Mouse (Mus musculus) bone marrow, adult 2 months (tissue): Measurements from ENCODE around the gene Alpl. TPM values are rescaled to one million over a fixed set of nuclear protein-coding genes. Genes with fewer than 3 reads are reported as not detected.

Experiments
- H3K27ac ChIP-seq: fragments of 200-500 bp; 2 replicates; pipeline ENCODE4 v1.5.1; 2012; ENCODE audit warnings: low read depth, mild to moderate bottlenecking, control low read depth, inconsistent platforms, low read length; ENCODE audit not compliant: control insufficient read depth, poor library complexity, insufficient read depth
- H3K4me1 ChIP-seq: fragments of 200-500 bp; 2 replicates; pipeline ENCODE4 v1.6.1; 2011; ENCODE audit warnings: low read length; ENCODE audit not compliant: control insufficient read depth, insufficient read depth
- H3K4me3 ChIP-seq: fragments of 200-500 bp; replicated peaks from 2 replicates; pipeline ENCODE3; 2011; ENCODE audit warnings: mild to moderate bottlenecking, low read depth, low read length, control low read depth; ENCODE audit not compliant: control insufficient read depth
- CTCF ChIP-seq: fragments of 200-500 bp; IDR thresholded peaks from 2 replicates; pipeline ENCODE4 v1.5.1; 2011; ENCODE audit warnings: low read length, control low read depth; ENCODE audit not compliant: control insufficient read depth, insufficient read depth
- POLR2A ChIP-seq: fragments of 200-500 bp; IDR thresholded peaks from 2 replicates; pipeline ENCODE4 v1.6.1; 2011; ENCODE audit warnings: low read depth, mild to moderate bottlenecking, control low read depth, low read length, borderline replicate concordance; ENCODE audit not compliant: control insufficient read depth
- WGBS: fragments of 180-500 bp; shearing (Covaris S2); methylation state at CpG from one replicate; pipeline ENCODE4 v1.1.7; 2018; 5-methylcytosine and 5-hydroxymethylcytosine counted together
- polyA plus RNA-seq: library from polyadenylated mRNA; stranded (reverse); fragments of >200 nt; gene quantifications from 2 replicates; pipeline ENCODE4 v1.2.4, GENCODE M21; 2011; ENCODE audit warnings: low replicate concordance; ENCODE audit not compliant: missing spikeins, insufficient read depth, insufficient read length

Gene Alpl
- polyA plus RNA-seq, 1 experiment: 7.1 TPM

DNA sequence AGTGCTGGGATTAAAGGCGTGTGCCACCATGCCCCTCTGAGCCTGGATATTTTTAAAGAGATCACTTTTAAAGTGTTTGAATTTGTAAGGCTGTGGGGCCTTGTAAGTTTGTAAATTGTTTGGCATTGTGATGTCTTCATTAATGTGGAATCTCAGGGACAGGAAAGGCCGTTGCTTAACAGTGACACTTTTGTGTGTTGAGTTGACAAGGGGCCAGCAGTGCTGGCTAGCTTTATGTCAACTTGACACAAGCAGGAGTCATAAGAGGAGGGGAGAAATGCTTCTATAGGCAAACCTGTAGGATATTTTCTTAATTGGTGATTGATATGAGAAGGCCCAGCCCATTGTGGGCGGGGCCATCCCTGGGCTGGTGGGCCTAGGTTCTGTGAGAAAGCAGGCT is 15.2 kb downstream of the Alpl start:
- Histone ChIP-seq H3K4me3 (no peak overlapping the region), H3K4me1 (no peaks in the 10 kb centered on the region), H3K27ac (no peak overlapping the region)
- TF ChIP-seq POLR2A (no peak), CTCF (no peak)
- 60% methylated on average over 3 of the region's 3 CpGs for WGBS

DNA sequence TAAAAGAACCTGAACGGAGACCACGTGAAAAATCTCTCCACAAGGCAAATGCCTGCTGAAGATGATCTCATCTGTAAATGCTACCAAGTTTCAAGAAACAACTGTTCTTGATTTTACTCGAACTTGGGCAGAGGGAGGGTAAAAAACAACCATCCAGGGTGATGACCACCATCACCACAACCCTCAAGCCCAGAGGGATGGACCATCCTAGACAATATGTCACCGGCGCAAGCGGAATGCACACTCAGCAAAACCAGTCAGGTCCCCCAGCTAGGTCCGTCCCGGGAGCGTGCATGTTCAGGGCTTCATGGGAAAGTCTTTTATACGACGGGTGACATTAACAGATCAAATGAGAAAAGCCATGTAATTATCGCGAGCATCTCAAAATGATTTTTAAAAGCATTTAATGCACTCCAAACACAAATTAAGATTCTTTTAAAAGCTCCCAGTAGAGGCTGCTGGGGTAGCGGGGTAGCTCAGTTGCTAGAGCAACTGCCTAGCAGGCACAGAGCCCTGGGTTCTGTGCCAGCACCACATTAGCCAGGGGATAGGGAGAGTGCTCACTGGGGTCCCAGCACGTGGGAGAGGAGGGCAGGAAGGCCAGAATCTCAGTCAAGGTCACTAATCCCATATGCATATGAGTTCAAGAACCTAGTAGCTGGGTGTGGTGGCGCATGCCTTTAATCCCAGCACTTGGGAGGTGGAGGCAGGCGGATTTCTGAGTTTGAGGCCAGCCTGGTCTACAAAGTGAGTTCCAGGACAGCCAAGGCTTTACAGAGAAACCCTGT is 17.6 kb downstream of the Alpl start:
- Histone ChIP-seq H3K27ac (no peak overlapping the region), H3K4me1 (no peaks in the 10 kb centered on the region), H3K4me3 (no peak overlapping the region)
- TF ChIP-seq CTCF (no peak), POLR2A (no peak)
- 80% methylated on average over 17 of the region's 17 CpGs for WGBS

DNA sequence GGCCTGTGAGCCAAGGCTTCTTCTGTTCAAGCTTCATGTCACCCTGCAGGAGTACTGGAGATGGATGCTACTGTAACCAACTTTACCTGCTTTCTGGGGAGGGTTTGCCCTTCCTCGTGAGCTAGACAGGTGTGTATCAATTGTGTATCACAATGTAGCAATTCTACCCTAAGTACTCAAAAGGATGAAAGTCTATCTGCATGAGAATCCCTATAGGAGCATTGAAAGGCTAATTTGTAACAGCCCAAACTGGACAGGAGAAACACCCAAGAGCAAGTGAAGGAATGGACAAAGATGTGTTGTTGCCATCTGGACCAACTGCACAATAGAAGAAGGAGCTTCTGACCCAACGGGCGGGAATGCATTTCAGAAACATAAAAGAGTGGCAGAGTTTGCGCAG is 18.3 kb downstream of the Alpl start:
- TF ChIP-seq POLR2A (no peak), CTCF (no peak)
- Histone ChIP-seq H3K4me1 (no peaks in the 10 kb centered on the region), H3K27ac (no peak overlapping the region), H3K4me3 (no peak overlapping the region)
- WGBS: 83% methylated on average over 4 of the region's 4 CpGs

DNA sequence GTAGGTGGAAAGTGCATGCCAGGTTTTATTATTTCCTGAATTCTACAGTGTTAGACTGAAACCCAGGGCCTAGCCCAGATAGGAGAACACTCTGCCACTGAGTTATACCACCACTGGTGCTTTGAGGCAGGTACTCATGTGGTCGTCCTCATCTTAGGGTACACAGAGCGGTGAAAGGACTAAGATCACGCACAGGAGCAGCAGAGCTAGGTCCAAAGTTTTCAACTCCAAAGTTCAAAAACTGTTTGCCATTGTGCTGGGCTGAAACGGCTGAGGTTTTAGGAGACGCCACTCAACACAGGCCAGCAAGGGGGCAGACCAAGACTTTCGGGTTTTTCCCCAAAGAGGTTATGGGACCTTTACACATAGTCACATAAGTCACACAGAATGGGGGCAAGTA is 21.7 kb downstream of the Alpl start:
- H3K4me1 ChIP-seq: no peaks in the 10 kb centered on the region
- WGBS: 86% methylated on average over 6 of the region's 6 CpGs
- no peak overlapping the region for H3K4me3 ChIP-seq
- H3K27ac ChIP-seq: no peak overlapping the region
- TF ChIP-seq CTCF: no peak
- no peak for TF ChIP-seq POLR2A

DNA sequence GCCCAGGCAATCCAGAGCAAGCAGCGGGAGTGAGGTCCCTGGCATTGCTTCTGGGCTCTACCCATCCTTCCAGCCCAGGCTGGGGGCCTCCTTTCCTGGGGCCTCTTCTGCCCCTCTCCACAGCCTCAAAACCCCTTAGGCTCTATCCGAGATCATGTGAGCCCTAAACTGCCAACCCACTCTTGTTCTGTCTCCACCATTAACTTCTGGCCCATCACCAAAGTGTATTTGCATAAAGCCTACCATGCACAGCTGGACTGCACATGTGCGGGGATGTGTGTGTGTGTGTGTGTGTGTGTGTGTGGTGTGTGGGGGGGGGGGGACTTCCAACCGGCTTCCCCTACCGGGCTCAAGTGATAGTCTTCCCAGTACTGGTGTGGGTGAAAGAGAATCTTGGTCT is 22.2 kb downstream of the Alpl start:
- Histone ChIP-seq H3K4me1 (no peaks in the 10 kb centered on the region), H3K4me3 (no peak overlapping the region), H3K27ac (peak overlapping the region; percentile 50; the same call in 1 of the 2 replicates)
- WGBS: 71% methylated on average over 5 of the region's 5 CpGs
- TF ChIP-seq POLR2A (no peak), CTCF (no peak)

DNA sequence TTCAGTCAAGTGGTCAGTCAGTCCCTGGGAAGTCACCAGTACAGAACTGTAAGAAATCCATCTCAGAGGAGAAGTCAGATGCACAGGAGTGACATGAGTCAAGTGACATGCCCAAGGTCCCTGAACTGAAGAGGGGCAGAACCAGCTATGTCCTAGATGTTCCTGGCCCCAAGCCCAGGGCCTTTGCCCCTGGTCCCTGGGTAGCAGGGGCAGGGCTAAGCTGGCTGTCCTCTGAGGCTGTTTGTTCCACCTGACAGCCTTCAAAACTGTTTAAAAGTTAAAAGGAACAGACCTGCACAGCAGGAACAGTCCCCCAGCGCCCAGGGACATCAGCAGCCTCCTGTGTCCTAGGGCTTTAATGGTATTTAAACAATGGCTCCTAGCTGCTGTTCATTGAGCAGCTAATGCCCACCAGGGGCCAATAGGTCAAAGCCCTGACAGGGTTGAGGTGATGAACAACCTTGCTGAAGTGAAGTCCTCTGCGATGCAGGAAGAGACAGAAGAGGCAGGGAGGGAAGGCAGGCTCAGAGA is 22.8 kb downstream of the Alpl start:
- no peak overlapping the region for H3K4me3 ChIP-seq
- no peak for TF ChIP-seq CTCF
- no peak for TF ChIP-seq POLR2A
- no peaks in the 10 kb centered on the region for H3K4me1 ChIP-seq
- H3K27ac ChIP-seq: peak overlapping the region; percentile 50; the same call in 1 of the 2 replicates
- WGBS: 64% methylated on average over 2 of the region's 2 CpGs

DNA sequence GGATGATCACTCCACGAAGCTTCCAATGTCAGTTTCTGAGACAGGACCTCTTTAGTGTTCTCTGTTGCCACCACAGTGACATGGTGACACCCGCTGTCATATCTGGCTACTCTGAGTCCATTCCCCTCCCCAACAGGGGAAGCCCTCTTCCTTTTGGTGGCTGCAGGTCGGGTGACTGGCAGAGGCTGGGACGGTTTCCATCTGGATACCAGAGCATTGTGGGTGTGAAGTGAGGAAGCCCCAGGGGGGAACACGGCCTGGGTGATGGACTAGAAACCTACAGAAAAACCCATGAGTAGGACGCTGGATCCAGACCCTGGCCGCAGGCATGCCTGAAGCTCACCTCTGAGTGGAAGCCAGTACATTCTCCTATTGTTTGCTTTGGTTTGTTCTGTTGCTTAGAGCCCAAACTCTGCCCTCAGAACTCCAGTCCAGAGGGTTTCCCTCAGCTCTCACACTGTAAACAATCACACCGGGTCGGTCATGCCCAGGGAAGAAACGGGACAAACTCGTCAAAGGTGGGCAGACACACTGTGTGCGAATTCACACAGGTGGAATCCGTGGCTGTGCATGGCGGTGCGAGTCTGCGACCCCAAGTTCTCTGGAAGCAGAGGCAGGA is 23.6 kb downstream of the Alpl start:
- H3K27ac ChIP-seq: no peak overlapping the region

DNA sequence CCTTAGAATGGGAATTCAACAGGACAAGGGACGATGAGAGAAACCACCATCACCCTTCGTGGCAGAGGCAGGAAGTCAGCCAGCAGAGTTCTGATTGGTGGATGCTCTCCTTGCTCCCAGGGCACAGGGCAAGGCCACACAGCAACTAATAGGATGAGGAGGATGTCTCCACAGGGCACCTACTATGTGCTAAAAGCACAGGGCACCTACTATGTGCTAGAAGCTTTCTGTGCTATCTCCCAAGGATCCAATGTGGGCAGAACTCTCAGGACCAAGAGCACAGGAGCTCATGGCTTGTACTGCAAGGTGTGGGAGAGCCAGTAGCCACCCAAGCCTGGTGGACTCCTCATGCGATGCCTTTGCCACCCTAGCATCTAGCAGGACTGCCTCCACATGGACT is 24.4 kb downstream of the Alpl start:
- WGBS: 30% methylated on average over 3 of the region's 3 CpGs
- Histone ChIP-seq H3K27ac (no peak overlapping the region), H3K4me3 (no peak overlapping the region)

More for the DNA sequence above, 23.6 kb downstream of the Alpl start:
- 80% methylated on average over 16 of the region's 16 CpGs for WGBS
- Histone ChIP-seq H3K4me3 (no peak overlapping the region), H3K4me1 (no peaks in the 10 kb centered on the region)
- no peak for TF ChIP-seq POLR2A
- no peak for TF ChIP-seq CTCF

DNA sequence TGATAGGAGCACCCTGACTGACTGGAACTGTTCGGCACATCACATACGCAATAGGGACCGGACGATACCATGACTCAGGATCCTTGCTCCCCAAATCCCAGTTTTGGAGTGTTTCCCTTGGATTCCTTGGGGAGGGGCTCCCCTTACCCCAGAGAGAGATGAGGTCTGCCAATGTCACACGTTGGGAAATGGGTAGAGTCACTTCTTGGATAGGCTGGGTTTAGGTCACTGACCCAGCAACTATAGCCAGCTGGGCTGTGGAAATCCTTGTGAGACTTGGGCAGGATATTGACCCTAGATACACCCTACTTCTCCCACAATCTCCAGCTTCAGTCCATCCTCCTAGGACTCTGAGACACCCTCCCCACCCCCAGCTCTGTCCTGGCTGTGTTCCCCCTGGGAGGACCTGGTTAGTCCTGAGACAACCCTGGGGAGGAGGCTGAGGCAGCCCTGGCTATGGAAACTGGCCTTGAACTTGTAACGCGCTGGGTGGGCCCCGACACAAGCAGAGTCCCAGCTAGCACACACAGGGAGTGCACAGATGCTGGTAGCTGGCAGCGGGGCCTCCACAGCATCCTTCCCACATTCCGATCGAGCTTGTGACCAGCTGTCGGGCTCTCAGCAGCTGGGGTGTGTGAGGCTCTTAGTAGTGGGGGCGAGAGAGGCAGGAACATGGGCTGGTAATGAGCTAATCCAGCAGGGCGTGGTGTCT is 25.1 kb downstream of the Alpl start:
- H3K27ac ChIP-seq: no peak overlapping the region
- H3K4me3 ChIP-seq: no peak overlapping the region
- no peak for TF ChIP-seq POLR2A
- TF ChIP-seq CTCF: no peak
- H3K4me1 ChIP-seq: no peaks in the 10 kb centered on the region
- WGBS: 76% methylated on average over 14 of the region's 14 CpGs

More for the DNA sequence above, 24.4 kb downstream of the Alpl start:
- H3K4me1 ChIP-seq: no peaks in the 10 kb centered on the region
- TF ChIP-seq POLR2A (no peak), CTCF (no peak)
